Mouse (Mus musculus): ENCODE measurements at regions not wholly inside any gene's neighbourhood (a gene's known extent, or its start where the extent isn't known, plus 50 kb on each side); places are given as distances from the start of the nearest gene placed in this dataset.

- ATAC-seq = no peak
Measured at GRCm38 (mm10) chr17:87531411-87532157, 84.8 kb upstream of the Calm2 start.

GRCm38 (mm10) chr17:87532158-87532545 lies 85.4 kb upstream of the Calm2 start:
- ATAC-seq = no peak

GRCm38 (mm10) chr17:87532762-87533161 lies 86.0 kb upstream of the Calm2 start:
- peak; percentile 57 for ATAC-seq

GRCm38 (mm10) chr17:87549568-87549967 lies 86.2 kb upstream of the Epcam start:
- no peak for ATAC-seq

GRCm38 (mm10) chr17:87550518-87551164 lies 85.1 kb upstream of the Epcam start:
- ATAC-seq = no peak

GRCm38 (mm10) chr17:87554561-87554960 lies 81.2 kb upstream of the Epcam start:
- no peak for ATAC-seq

GRCm38 (mm10) chr17:87558419-87558818 lies 77.4 kb upstream of the Epcam start:
- no peak for ATAC-seq

GRCm38 (mm10) chr17:87559641-87560040 lies 76.1 kb upstream of the Epcam start:
- ATAC-seq = no peak

GRCm38 (mm10) chr17:87560923-87561322 lies 74.9 kb upstream of the Epcam start:
- no peak for ATAC-seq

- no peak for ATAC-seq
Measured at GRCm38 (mm10) chr17:87563375-87563774, 72.4 kb upstream of the Epcam start.

GRCm38 (mm10) chr17:87565631-87566030 lies 70.1 kb upstream of the Epcam start:
- no peak for ATAC-seq

- ATAC-seq = no peak
Measured at GRCm38 (mm10) chr17:87566296-87566695, 69.5 kb upstream of the Epcam start.

- no peak for ATAC-seq
Measured at GRCm38 (mm10) chr17:87566996-87567395, 68.8 kb upstream of the Epcam start.

- no peak for ATAC-seq
Measured at GRCm38 (mm10) chr17:87567475-87567874, 68.3 kb upstream of the Epcam start.

- no peak for ATAC-seq
Measured at GRCm38 (mm10) chr17:87569981-87570380, 65.8 kb upstream of the Epcam start.

- ATAC-seq = no peak
Measured at GRCm38 (mm10) chr17:87570676-87571344, 65.0 kb upstream of the Epcam start.

GRCm38 (mm10) chr17:87571345-87571932 lies 64.3 kb upstream of the Epcam start:
- peak; percentile 97 for ATAC-seq

- no peak for ATAC-seq
Measured at GRCm38 (mm10) chr17:87583575-87583974, 52.2 kb upstream of the Epcam start.

GRCm38 (mm10) chr17:87585355-87585754 lies 50.4 kb upstream of the Epcam start:
- no peak for ATAC-seq

Data from inflammation-experienced regulatory T-cells, adult 6 months (primary cell).